Mouse (Mus musculus) kidney, adult 9 months (tissue): ENCODE measurements at regions not wholly inside any gene's neighbourhood (a gene's known extent, or its start where the extent isn't known, plus 50 kb on each side); places are given as distances from the start of the nearest gene placed in this dataset.
"Not testable (repeated sequence)": the region's sequence is repeated elsewhere in the genome, so short reads cannot be mapped to it uniquely, and the experiment has no call there.

Source experiments
- DNase-seq: peaks from one replicate; pipeline ENCODE4 v3.0.0; 2022

DNA sequence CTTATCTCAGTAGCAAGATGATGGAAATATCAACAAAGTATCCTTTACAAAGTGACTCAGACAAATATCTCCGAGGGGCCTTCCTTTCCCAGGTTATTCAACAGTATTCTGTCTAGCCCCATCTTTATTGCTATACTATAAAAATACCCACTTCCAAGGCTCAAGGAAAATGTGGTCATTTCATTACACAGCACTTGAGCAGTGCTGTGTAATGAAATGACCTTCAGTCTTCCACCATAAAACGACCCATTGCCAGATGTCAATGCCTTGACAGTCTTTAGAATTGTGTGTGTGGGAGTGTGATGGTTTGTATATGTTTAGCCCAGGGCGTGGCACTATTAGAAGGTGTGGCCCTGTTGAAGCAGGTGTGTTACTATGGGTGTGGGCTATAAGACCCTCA is 124.3 kb upstream of the Teddm2 start:
- no peak for DNase-seq

DNA sequence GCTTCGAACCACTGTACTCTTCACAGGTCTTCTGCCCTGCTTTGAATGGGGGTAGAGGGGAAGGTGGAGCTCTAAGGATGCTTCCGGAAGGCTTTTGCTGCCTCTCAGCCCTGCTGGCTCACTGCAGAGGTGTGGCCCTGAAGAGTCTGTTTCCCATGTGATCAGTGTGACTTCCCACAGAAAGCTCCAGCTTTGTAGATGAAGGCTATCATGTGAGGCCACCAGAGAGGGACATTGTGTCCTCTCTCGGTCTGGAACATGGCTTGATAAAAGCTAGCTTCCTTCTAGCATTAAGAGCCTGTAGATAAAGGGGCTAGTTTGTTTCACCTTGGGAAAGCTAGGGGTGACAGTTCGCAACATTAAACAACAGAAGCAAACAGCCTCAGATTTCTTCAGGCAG is 127.3 kb upstream of the Teddm2 start:
- no peak for DNase-seq

DNA sequence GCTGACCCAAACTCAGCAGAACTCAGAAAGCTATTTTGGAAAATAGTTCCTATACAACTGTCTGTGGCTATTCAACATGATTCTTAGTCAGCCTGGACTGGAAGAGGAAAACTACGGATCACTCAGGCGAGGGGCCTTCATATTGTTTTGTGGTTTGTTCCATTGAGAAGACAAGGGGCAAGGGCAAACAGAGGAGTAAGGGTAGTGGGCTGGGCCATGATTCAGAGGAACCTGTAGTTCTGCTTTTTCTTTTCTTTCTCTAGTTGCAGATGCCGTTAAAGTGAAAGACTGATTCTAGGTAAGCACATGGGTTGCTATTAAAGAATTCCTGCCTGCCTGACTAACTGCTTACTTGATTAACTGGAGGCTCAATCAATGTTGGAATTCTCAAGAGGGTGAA is 129.8 kb upstream of the Teddm2 start:
- DNase-seq: no peak

- DNase-seq: peak; percentile 86
Observed at GRCm38 (mm10) chr1:154032669-154033099, 132.7 kb upstream of the Teddm2 start.

DNA sequence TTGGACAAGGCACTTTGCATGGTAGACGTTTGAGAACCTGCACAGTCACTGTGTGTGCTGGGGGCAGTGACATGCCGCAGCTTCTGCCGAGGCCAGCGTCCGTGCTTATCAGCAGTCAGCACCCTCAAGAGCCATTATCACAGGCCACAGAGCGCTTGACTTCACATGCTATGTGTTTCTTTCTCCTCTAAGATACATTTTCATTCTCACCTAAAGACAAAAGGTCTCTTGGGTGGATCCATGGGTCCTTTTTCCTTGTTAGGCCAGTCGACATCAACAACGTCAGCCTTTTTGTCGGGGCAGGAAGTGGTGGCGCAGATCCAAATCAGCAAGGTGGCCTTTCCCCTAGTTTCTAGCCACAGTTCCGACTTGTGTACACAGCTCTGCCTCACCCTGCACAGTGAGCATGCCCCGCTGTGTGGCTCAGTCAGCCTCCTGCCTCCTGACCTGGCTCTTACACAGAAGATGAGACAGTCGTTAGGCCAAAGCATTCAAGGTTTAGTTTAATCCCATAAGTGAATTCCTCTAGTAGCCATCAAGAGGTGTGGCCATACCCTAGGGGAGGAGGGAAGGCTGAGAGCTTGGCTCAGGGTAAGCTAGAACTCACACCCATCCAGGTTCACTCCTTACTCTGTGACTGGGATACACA is 134.1 kb upstream of the Teddm2 start:
- DNase-seq: peak; percentile 55

DNA sequence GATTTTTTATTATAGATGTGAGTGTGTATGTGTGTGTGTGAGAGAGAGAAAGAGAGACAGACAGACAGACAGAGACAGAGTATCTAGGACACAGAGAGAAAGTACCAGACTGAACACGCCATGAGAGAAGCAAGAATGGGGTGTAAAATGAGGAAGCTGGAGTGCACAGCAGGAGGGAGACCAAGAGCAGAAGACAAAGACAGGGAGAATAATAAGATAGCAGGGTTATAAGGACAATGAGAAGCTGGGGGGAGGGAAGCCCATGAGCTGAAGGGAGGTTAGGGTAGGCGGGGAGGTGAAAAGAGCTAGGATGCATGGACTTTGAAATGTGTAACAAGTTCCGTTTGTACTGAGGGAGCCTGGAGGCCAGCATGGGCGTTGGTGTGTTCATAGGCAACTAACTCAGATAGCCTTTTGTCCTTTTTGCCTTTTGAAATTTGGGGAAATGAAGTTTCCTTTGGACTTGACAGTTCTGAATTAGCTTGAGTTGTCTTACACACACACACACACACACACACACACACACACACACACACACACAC is 136.8 kb upstream of the Teddm2 start:
- no peak for DNase-seq

GRCm38 (mm10) chr1:154038241-154038640 is 138.2 kb upstream of the Teddm2 start:
- DNase-seq: no peak

DNA sequence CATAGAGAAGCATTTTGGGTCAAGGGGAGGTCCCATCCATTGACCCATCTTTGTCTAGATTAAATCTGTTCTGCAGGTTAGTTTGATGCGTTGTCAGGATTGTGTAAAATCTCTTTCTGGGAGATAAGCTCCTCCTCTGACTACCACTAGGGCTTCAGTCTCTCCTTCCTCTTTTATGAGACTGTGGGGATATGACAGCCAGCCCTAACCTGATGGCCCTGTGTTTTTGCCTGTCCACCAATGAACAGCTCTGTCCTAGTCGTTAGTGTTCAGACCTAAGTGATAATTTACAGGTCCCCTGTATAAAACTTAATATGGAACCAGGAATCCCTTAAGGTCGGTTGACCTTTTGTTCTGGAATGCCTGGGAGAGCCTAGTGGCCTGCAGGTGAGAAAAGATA is 140.9 kb upstream of the Teddm2 start:
- peak; percentile 24 for DNase-seq

DNA sequence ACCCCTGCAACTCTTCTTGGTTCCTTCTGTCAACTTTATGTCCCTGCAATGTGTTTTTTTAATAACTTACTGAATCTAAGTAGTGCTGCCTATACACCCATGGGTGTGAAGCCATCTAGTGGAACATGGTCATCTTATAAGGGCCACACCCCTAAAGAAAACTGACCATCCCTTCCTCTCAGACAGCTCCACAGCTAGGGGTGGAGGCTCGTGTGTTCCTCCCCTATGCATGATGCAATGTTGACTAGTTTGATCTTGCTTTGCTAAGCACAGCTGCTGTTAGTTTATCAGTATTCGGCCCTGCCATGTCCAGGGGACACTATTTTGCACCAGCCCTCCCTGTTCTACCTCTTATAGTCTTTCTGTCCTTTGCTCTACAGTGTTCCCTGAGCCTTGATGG is 142.9 kb upstream of the Teddm2 start:
- no peak for DNase-seq

DNA sequence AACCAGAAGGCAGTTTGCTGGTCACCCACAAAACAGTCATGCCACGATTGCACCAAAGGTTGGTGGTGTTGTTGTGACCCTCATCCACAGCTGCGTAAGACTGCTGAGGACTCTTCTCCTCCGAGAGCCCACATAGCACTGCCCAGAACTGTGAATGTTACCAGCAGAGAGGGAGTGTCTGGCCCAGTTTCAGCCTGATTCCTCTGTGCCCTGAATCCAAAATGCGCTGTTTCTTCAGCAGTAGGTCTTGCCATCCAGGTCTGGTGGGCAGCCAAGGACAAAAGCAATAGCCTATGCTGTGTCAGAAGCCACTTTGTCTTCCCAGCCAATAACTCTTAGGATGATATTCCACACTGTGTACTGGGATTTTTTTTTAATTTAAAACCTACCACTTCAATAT is 144.7 kb upstream of the Teddm2 start:
- DNase-seq: no peak

- DNase-seq: no peak
Observed at GRCm38 (mm10) chr1:154045951-154046350, 145.9 kb upstream of the Teddm2 start.

DNA sequence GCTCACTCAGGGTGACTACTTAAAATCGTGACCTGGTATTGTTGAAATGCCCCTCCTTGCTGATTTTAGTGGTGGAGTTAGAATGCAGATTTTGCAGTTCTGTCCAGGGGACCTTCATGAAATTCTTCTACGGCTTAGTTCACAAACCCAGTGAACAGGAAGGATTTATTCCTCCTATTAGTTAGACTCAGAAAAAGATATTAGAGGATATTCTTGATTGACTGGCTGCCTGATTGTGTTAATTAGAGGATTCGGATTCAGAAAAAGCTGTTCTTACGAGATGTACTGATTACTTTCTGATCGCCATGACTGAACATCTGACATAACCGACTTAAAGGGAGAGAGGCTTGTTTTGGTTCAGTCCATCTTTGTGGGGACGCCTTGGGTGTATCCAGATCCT is 147.3 kb upstream of the Zfp648 start:
- no peak for DNase-seq

DNA sequence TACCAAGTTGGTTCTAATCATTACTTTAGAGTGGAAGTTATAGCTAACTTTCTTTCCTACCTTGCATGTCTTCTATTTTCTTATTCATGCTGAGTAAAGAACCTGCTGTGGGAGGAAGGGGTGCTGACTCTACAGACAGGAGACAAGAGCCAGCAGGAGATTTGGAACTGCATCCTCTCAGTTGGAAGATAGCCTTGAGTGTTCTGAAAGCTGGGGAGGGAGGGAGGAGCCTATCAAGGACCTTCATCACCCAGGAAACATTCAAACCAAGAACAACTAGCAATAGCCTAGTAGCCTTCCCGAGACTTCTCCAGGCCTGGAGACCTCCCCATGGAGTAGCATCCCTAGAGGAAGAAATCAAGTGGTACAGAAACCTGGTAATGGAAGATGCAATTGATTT is 146.1 kb upstream of the Zfp648 start:
- DNase-seq: no peak

DNA sequence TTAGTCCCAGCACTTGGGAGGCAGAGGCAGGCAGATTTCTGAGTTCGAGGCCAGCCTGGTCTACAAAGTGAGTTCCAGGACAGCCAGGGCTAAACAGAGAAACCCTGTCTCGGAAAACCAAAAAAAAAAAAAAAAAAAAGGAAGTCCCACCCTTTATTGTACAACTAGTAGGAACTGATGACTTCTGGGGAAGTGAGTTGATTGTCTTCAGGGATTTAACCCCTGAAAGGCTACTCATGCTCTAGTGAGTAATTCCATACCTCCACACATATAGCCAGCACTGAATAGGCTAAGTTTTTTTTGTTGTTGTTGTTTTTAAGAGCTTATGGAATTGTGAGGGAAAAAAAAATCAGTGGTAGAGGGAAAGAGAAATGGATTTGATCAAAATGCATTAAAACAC is 139.6 kb upstream of the Zfp648 start:
- DNase-seq: not testable (repeated sequence)

DNA sequence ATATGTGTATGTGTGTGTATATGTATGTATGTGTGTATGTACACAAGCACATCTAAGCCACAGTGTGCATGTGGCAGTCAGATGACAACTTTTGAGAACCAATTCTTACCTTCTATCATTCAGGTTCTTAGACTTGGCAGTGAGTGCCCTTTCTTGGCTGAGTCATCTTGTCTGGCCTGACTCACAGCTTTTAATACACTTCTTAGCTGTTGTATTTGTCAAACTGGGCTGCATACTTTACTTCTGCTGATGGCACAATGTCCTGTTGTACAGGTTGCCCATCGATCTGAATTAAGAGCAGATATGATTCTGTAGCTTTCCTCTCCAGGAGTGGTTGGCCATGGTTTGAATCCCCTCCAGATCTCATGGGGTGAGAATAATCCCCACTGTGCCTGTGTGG is 139.1 kb upstream of the Zfp648 start:
- no peak for DNase-seq

DNA sequence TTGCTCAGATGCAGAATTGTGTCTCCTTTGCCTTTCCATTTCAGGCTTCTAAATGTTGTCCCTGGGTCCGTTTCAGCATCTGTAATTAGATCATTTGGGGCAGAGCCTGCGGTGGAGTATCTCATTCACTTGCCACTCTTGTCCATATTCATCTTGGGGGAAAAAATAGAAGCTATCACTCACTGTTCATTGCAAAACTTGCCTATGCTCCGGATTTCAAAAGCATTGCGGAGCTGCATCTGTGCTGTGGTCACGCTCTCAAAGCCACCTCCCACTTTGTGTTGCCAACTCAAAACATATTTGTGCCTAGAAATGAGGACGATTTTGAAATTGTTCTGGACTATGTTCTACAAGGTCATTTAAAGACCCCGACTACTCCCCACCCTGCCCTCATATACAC is 138.3 kb upstream of the Zfp648 start:
- no peak for DNase-seq

GRCm38 (mm10) chr1:154064633-154065032 is 136.4 kb upstream of the Zfp648 start:
- no peak for DNase-seq

DNA sequence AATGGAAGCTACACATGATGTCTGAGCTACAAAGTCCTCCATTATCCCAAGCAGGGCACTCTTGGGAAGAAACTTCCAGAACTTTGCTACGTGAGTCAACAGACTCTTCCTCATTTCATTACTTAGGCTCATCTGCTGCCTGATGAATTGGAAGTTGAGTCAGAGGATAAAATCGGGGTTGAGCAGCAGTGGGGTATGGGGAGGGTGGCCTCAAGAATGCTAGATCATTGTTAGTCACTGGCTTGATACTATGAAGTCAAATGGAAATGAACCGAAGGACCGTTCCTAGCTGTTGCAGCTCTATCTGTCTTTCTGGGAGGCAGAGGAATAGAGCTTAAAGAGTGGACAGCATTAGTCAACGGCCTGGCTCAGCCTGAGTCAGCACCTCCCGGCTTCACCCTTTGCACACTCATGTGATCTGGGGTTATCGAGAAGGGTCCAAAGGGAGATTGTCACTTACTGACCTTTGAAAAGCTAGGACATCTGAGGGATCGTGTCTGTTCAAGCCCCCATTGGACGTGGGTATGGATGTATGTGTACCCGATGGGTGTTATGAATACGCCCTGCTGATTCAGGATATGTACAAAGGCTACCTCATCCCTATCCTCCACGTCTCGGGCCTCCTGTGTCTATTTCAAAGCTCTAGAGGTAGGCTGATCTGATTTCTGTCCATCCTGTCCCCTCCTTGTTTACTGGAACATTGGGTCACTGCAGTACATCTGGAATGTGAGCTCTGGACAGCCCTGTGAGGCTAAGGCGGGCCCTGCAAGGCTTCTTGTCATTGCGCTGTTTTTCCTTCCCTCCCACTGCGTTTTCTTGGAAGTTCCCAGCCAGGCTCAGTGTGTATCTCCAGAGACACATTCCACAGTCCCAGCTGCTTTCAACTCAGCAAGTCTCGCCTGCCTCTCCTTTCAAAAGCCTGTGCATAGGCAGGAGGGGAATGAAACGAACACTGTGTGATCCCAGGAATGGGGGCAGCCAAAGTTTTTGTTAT is 135.4 kb upstream of the Zfp648 start:
- peak; percentile 41 for DNase-seq

DNA sequence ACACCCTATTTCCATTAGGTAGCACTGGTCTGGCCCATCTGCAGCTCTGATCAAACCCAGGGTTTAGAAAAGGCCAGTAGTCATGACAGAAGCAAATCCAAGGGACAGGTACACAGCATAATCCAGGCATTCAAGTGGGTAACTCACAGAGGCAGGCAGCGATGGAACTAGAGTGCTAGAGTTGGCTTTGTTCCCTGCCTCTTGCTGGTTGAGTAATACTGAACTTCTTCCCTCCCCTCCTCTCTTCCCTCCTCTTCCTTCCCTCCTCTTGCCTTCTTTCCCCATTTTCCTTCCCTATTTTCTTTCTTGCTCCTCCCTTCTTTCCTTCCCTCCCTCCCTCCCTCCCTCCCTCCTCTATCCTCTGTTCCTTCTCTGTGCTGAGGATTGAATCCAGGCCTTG is 133.1 kb upstream of the Zfp648 start:
- DNase-seq: no peak

- no peak for DNase-seq
Observed at GRCm38 (mm10) chr1:154074270-154074669, 126.7 kb upstream of the Zfp648 start.

DNA sequence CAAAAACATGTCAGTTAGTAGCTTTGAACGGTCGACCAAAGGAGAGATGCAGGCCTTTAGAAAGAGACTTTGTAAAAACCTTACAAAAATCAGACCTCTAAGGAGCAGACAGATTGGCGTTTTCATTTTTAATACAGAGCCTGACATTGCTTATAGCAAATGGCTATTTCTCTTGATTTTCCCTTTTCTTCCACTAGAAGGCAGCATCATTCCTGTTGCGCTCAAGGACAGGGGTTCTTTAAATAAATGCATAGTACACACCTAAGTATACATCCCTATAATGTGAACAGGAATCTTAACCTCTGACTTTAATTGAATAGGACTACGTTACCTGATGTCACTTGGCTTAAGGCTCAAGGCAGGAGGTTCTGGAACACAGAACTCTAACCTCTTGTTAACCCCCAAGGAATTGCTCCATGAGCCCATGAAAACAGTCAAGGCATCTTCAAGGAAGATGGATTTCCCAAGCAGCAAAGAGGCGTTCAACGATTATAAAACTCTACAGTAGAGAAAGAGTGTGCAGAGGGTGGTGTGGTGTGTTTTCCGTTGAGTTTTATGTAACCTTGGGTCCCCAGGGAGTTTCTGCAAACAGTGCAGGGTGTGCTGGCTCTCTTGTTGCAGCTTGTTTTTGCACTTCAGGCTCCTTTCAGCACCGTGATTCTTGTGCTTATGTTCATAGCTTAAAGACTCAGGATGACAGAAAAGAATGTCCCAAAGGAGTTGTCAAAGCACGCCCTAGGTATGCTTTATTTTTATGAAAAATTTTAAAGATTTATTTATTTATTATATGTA is 124.1 kb upstream of the Zfp648 start:
- peak; percentile 40 for DNase-seq

GRCm38 (mm10) chr1:154080505-154081380 is 120.2 kb upstream of the Zfp648 start:
- DNase-seq: no peak
